Mouse (Mus musculus) lung, embryonic 14.5 days (tissue): ENCODE measurements around the gene Rab3a. TPM values are rescaled to one million over a fixed set of nuclear protein-coding genes. Genes with fewer than 3 reads are reported as not detected.

Experiments
- ATAC-seq: fragments of 200-750 bp; cut with Nextera tagmentation; 2 replicates; pipeline ENCODE4 v1.8.0; 2017; ENCODE audit warnings: mild to moderate bottlenecking, moderate TSS enrichment, moderate library complexity; ENCODE audit not compliant: insufficient read depth
- DNase-seq: peaks from one replicate; pipeline ENCODE4 v3.0.0-alpha.2; 2015
- H3K27ac ChIP-seq: fragments of 300-500 bp; sonication (generic); 2 replicates; pipeline ENCODE4 v1.5.1; 2014; ENCODE audit warnings: low read depth, mild to moderate bottlenecking, moderate library complexity
- H3K27me3 ChIP-seq: fragments of 300-500 bp; sonication (generic); 2 replicates; pipeline ENCODE4 v1.6.1; 2014; ENCODE audit warnings: low read length, control low read depth; ENCODE audit not compliant: insufficient read depth
- H3K36me3 ChIP-seq: fragments of 300-500 bp; sonication (generic); 2 replicates; pipeline ENCODE4 v1.6.1; 2014; ENCODE audit warnings: control low read depth; ENCODE audit not compliant: insufficient read depth
- H3K4me1 ChIP-seq: fragments of 300-500 bp; sonication (generic); 2 replicates; pipeline ENCODE4 v1.6.1; 2014; ENCODE audit warnings: antibody characterized with exemption, control low read depth; ENCODE audit not compliant: insufficient read depth
- H3K4me2 ChIP-seq: fragments of 300-500 bp; sonication (generic); 2 replicates; pipeline ENCODE4 v1.6.1; 2014; ENCODE audit warnings: mild to moderate bottlenecking
- H3K4me3 ChIP-seq: fragments of 300-500 bp; sonication (generic); 2 replicates; pipeline ENCODE4 v1.5.1; 2014; ENCODE audit warnings: low read depth, low read length
- H3K9ac ChIP-seq: fragments of 300-500 bp; sonication (generic); 2 replicates; pipeline ENCODE4 v1.6.1; 2014
- H3K9me3 ChIP-seq: fragments of 300-500 bp; sonication (generic); 2 replicates; pipeline ENCODE4 v1.6.1; 2016; ENCODE audit warnings: low read depth, low read length, control low read depth
- CTCF ChIP-seq: IDR thresholded peaks from 2 replicates; pipeline ENCODE4 v1.5.1; 2016; ENCODE audit warnings: antibody characterized with exemption, low read depth
- WGBS: fragments of 180-500 bp; shearing (Covaris S2); extraction: QIAGEN DNeasy Blood & Tissue Kit; methylation state at CpG from one replicate; pipeline ENCODE4 v1.1.7; 2014; 5-methylcytosine and 5-hydroxymethylcytosine counted together
- microRNA-seq: library from miRNA; unstranded; fragments of <30 nt; microRNA quantifications from one replicate; pipeline ENCODE4, GENCODE M21; 2016; ENCODE audit warnings: borderline number of aligned reads
- polyA plus RNA-seq: library from polyadenylated mRNA; unstranded; fragments of >200 nt; fragmentation: Nextera tagmentation; extraction: Ambion mirVana; gene quantifications from 2 replicates; pipeline ENCODE4 v1.2.1, GENCODE M21; 2014

Rab3a gene
- polyA plus RNA-seq, 1 experiment from 2014 or later = 10.5 TPM

GRCm38 (mm10) chr8:70808239-70808638 is 53.8 kb downstream of the Rab3a start, which contains the start of gene Il12rb1:
Il12rb1 (plus strand) TSS chr8:70808449.
- Histone ChIP-seq H3K27me3 (peaks cover 14% of the 10 kb centered on the region), H3K9ac (no peak within 1 kb of the TSS), H3K4me3 (no peak within 1 kb of the TSS), H3K4me2 (no peak within 1 kb of the TSS), H3K36me3 (no peaks in the 10 kb centered on the region), H3K27ac (no peak within 1 kb of the TSS), H3K4me1 (peaks cover 5% of the 10 kb centered on the region; the same call in 1 of the 2 replicates), H3K9me3 (no peaks in the 10 kb centered on the region)
- ATAC-seq (no peak), DNase-seq (no peak)
- TF ChIP-seq CTCF = no peak
- WGBS = 57% methylated on average over 5 of the region's 5 CpGs

Small RNAs within 50 kb of the gene (microRNA-seq; reads per million reads assigned to microRNA genes)
- not detected for gene Mir7240

Other genes starting within 250 kb of the Rab3a start
- gene Rex1bd, start 247.9 kb upstream of the Rab3a start, polyA plus RNA-seq = 113 and 126 TPM in 2 replicates
- 964 and 1,036 TPM in 2 replicates for gene Uba52, start 243.9 kb upstream of the Rab3a start, polyA plus RNA-seq
- gene Fkbp8, start 227.0 kb upstream of the Rab3a start, polyA plus RNA-seq = 239 and 245 TPM in 2 replicates
- 56.3 and 59.0 TPM in 2 replicates for gene Kxd1, start 226.7 kb upstream of the Rab3a start, polyA plus RNA-seq
- 18.5 and 20.0 TPM in 2 replicates for gene Ell, start 215.2 kb upstream of the Rab3a start, polyA plus RNA-seq
- gene Isyna1, start 160.3 kb upstream of the Rab3a start, polyA plus RNA-seq = 91.6 and 107 TPM in 2 replicates
- 127 and 143 TPM in 2 replicates for gene Ssbp4, start 145.8 kb upstream of the Rab3a start, polyA plus RNA-seq
- 1.9 TPM in 2 replicates for gene Lrrc25, start 138.5 kb upstream of the Rab3a start, polyA plus RNA-seq
- 0.12 and 0.22 TPM in 2 replicates for gene Gdf15, start 122.2 kb upstream of the Rab3a start, polyA plus RNA-seq
- 46.6 and 48.2 TPM in 2 replicates for gene Pgpep1, start 94.3 kb upstream of the Rab3a start, polyA plus RNA-seq
- gene Lsm4, start 81.4 kb upstream of the Rab3a start, polyA plus RNA-seq = 305 and 327 TPM in 2 replicates
- 70.1 and 72.9 TPM in 2 replicates for gene Jund, start 55.7 kb upstream of the Rab3a start, polyA plus RNA-seq
- 0.04 TPM in 1 of 2 replicates, not detected in the other for gene Iqcn, start 51.2 kb upstream of the Rab3a start, polyA plus RNA-seq
- gene Gm3336, start 36.1 kb upstream of the Rab3a start, polyA plus RNA-seq = not detected in 2 replicates
- gene Pde4c, start 31.0 kb upstream of the Rab3a start, polyA plus RNA-seq = 0.17 and 0.23 TPM in 2 replicates
- 27.9 and 29.4 TPM in 2 replicates for gene Mpv17l2, start 6.3 kb downstream of the Rab3a start, polyA plus RNA-seq
- 46.5 and 52.4 TPM in 2 replicates for gene Pik3r2, start 22.0 kb downstream of the Rab3a start, polyA plus RNA-seq
- 16.1 and 18.0 TPM in 2 replicates for gene Mast3, start 50.4 kb downstream of the Rab3a start, polyA plus RNA-seq
- 0.17 TPM in 1 of 2 replicates, not detected in the other for gene Il12rb1, start 53.8 kb downstream of the Rab3a start, polyA plus RNA-seq
- gene Arrdc2, start 85.0 kb downstream of the Rab3a start, polyA plus RNA-seq = 4.3 and 4.4 TPM in 2 replicates
- 0.54 and 0.72 TPM in 2 replicates for gene Kcnn1, start 108.6 kb downstream of the Rab3a start, polyA plus RNA-seq
- 121 and 125 TPM in 2 replicates for gene Ccdc124, start 119.3 kb downstream of the Rab3a start, polyA plus RNA-seq
- gene Slc5a5, start 138.1 kb downstream of the Rab3a start, polyA plus RNA-seq = 0.12 and 0.16 TPM in 2 replicates
- gene Rpl18a, start 142.7 kb downstream of the Rab3a start, polyA plus RNA-seq = 5,317 and 5,483 TPM in 2 replicates
- gene Map1s, start 151.3 kb downstream of the Rab3a start, polyA plus RNA-seq = 53.3 and 54.4 TPM in 2 replicates